Mouse (Mus musculus) WW6 (cell line): Measurements from ENCODE around the gene Rack1.

Source experiments
- DNase-seq: peaks from one replicate; pipeline ENCODE4 v3.0.0-alpha.2; 2013; ENCODE audit warnings: low read depth, low spot score

Rack1 gene

DNA sequence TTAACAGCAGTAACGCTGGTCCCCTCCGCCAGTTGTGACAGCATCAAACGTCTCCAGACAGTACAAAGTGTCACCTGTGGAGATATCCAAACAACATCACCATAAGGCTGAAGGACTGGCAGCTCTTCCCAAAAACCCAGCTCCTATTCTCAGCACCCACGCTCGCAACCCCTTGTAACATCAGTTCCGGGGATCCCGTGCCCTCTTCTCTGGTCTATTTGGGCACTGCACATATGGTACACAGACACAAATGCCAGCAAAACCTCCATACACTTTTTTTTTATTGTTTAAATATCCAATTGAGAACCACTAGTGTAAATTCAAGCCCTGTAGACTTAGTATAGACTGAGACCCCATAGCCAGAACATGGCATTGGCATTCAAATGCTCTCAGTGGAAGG, 4.9 kb upstream of the Rack1 start:
- DNase-seq = no peak

DNA sequence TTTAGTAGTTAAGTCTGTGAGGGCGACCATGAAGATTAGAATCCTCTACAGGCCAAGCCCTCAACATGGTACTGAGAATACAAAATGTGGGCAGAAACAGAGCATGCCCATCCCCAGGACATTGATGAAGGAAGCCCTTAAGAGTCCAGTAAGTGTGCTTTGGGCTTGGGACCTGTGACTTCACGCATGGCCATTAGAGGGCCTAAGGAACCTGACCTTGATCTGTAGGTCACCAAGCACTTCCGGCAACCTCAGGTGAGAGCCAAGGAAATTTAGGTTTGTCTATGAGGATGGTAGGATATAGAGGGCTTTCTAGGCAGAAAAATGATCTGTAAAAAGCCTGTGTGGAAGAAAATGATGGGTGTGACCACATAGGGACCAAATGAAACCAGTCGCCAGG, 3.8 kb upstream of the Rack1 start:
- DNase-seq = no peak

DNA sequence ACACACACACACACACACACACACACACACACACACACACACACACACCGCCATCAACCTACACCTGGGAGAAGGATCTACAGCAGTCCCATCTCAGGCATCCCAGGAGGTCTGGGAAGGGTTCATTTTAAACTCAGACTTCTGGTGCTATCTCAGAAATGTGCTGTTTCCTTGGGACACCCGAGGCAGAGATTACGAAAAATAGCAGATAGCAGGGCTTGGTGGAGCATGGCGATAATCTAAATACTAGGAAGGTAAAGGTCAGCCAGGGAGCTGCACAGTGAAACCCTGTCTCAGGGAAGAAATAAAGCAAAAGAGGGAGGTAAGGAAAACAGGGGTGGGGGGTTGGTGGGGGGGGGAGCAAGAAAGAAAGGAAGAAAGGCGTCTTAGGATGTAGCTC, 2.8 kb upstream of the Rack1 start:
- DNase-seq = no peak

GRCm38 (mm10) chr11:48798308-48798707, 1.8 kb upstream of the Rack1 start:
- DNase-seq = no peak

DNA sequence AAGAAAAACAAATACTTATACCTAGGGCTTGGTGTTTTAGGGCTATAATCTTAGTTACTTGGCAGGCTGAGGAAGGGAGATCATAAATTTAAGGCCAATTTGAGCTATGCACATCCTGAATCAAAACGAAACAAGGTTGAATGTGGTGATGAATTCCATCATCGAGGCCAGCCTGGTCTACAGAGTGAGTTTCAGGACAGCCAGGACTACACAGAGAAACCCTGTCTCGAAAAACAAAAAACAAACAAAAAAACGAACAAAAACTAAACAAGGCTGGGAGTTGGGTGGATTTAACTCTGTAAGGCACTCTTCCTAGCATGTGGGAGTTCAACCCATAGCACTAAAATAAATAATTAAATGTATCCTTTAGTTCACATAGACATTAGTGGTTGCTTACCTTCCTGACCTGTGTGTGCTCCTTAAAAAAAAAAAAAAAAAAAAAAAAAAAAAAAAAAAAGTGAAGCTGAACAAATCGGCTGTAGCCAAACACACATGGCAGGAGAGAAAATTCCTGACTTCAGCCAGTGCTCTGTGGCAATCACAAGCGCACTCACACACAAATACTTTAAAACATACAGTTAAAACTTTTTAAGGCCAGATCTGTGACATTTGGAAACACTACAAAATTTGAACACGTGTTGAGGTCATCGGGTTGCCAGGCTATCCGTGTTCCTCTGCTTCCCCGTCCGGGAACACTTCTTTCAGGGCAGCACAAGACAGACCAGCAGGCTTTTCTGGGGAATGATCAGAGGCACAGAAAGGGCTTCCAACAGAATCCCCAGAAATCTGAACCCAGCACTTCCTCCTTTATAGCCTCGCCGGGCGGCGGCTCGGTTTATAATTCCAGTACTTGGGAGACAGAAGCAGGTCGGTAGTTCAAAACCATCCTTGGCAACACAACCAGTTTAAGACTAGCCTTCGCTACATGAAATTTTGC, 880 bp upstream of the Rack1 start:
- no peak for DNase-seq

DNA sequence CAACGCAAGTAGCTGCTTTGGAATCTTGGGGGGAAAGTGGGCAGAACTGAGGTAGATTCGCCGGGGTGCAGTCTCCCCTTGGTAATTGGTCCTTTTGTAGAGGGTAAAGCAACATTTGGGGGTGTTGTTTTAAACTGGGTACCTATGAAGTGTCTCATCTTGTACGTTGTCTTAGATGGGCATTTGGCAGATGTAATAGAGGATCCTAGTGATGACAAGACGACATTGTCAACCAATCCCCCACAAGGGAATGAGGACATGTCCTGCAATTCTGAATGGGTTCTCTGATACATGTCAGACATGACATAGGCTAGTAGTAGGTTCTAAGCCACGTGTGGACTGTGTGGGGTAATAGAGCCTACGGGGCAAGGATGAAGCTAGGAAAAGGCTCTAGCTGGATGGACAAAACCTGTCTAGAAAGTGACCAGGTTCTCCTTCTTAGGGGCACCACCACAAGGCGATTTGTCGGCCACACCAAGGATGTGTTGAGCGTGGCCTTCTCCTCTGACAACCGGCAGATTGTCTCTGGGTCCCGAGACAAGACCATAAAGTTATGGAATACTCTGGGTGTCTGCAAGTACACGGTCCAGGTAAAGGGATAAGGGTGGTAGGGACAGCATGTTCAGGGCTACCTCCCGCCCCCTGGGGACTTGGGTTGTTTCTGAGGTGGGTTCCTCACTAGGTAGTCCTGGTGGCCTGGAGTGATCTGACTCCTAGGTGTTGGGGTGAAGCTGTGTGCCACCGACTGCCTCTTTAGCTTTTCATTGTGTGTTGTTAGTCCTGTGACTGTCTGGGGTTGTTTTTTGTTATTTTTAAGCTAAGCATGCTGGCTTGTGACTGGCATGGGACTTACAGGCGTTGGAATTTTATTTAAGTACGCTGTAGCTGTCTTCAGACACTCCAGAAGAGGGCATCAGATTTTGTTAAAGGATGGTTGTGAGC, 2.0 kb downstream of the Rack1 start:
- DNase-seq = no peak

DNA sequence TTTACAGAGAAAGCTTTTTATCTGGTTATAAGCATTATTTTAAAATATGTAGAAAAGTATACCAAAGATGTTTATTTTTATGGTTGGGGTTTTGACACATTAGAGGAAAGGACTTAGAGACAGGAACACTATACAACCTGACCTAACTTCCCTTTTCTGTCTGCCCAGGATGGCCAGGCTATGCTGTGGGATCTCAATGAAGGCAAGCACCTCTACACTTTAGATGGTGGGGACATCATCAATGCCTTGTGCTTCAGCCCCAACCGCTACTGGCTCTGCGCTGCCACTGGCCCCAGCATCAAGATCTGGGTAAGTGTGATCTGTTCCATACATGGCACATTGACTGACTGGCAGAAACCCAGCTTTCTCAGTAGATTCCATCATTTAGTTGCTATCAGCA, 3.9 kb downstream of the Rack1 start:
- DNase-seq = no peak

DNA sequence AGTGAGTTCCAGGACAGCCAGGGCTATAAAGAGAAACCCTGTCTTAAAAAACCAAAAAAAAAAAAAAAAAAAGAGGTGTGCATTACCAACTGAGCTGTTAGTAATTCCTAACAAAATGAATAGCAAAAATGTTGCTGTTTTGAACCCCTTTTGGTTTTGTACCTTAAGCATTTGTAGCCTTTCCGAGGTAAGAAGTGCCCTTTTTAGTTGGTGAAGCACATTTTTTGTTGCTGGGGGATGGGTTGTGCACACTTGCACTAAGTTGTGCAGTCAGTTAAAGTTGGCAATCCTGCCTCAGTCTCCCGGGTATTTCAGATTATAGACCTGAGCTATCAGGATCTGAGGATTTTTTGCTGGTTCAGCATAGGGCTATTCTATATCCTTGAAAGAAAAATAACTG, 4.8 kb downstream of the Rack1 start:
- DNase-seq = no peak

DNA sequence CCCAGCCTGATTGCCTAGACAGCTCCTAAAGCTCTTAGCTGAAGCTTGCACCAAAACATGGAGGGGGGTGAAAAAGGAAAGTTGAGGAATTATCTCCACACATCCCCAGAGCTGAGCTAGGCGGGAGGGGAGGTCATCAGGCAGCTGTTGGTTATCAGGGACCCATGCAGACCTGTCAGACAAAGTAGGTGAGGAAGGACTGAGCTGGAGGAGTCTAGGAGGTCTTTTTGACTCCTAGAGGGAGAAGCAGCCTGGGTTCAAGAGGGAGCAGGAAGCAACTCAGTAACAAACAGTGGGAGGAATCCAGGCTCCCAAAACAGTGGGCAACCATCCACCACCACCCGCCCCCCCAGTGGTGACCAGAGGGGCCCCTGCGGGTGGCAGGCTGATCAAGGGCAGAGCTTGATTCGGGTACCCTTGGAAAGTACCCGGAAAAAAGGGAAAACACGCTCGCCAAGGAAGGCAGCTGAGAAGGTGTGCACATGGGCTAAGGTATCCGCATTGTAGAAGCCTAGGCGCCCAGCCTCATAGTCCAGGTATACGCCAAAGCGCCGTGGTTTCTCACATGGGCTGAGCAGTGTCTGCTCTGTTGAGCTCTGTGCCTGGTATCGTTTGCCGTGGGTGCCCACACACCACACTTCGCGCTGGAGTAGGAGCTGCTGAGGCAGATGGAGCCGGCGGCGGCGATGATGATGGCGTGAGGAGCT, 6.9 kb downstream of the Rack1 start:
- DNase-seq = no peak

- no peak for DNase-seq
These were observed 7.6 kb downstream of the Rack1 start for GRCm38 (mm10) chr11:48807563-48808303.

DNA sequence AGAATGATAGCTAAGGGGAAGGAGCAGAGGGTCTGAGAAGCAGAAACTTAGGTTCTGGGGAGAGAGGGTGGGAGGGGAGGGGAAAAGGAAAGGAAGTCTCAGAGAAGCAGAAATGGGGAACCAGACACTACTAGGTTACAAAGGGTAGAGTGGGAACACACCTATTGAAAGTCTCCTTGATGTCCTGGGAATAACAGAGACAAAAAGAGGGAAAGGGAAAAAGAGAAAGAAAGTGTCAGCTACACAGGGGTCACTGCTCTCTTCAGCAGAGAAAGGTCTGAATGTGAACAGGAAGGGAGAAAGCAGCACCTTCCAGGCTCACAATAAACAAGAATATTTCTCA, 8.1 kb downstream of the Rack1 start:
- DNase-seq = no peak

DNA sequence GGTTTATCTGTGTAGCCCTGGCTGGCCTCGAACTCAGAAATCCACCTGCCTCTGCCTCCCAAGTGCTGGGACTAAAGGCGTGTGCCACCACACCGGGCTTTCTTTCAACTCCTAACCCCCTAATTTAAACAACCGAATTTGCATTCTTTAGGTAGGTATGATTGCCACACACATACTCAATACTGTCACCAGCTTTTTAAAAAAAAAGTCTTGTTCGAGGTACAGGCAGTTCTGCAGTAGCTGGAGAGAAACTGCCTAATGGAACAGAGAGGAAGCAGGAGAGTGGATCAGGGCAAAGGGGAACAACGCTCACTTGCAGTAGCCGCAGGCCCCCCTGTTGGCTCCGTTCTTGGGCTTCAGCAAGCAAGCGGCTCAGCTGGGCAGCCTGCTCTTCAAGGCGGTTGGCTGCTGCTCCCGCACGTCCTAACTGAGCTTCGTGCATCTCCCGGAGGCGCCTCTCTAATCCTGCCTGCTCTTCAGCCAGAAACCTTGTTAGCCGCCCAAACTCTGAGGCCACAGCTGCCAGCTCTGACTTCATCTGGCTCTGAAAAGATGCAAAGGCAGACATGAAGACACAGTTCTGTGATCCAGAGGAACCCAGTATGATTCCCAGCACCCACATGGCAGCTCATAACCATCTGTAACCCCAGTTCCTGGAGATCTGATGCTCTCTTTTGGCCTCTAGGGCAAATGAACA, 8.8 kb downstream of the Rack1 start:
- no peak for DNase-seq

DNA sequence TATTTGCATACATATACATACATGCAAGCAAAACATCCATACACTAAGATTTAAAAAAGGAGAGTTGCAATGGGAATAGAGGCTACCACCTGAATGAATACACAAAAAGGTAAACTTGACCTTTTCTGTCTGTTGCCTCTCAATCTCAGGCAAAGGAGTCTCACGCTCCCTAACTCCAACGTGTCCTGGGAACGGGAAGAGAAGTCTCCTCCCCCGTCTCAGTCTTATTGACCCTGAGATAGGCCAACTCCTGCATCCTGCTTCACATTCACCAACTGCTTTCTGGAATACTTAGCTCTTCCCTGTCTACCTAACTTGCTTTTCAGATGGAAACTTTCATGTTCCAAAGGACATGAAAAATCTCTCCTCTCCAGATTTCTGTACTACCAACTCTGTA, 9.3 kb downstream of the Rack1 start:
- no peak for DNase-seq

- no peak for DNase-seq
These were observed 10.0 kb downstream of the Rack1 start for GRCm38 (mm10) chr11:48810142-48810541.

DNA sequence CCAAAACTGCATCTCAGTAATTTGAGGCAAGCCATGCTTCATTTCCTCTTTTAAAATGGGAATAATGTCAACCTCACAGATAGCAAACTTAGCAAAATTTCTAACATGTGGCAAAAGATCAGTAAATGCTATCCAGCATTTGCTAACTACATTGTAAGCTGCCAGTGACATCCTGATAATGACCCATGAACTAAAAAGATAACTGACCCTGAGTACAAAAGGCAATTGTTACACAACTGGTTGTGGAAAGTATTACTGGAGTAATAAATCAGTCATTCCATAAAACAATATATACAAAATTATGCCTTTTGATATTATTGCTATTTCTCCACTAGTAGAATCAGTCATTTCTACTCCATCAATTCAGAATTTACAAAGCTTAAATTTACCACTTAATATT, 13.7 kb downstream of the Rack1 start:
- no peak for DNase-seq

DNA sequence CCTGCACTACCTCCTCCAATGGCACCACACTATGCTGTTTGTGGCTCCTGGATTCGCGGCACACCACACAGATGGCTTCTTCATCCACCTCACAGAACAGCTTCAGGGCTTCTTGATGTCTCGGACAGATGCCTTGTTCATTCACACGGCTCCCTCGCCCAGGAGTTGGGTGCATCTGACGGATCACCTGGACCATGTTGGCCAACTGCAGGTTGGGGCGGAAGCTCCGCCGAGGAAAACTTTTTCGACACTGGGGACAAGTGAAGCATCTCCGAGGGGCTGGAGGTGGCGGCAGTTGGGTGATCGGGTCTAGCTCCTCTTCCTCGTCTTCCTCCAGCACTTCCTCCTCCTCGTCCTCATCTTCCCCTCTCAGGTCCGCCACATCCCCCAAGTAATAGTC, 15.7 kb downstream of the Rack1 start:
- no peak for DNase-seq

DNA sequence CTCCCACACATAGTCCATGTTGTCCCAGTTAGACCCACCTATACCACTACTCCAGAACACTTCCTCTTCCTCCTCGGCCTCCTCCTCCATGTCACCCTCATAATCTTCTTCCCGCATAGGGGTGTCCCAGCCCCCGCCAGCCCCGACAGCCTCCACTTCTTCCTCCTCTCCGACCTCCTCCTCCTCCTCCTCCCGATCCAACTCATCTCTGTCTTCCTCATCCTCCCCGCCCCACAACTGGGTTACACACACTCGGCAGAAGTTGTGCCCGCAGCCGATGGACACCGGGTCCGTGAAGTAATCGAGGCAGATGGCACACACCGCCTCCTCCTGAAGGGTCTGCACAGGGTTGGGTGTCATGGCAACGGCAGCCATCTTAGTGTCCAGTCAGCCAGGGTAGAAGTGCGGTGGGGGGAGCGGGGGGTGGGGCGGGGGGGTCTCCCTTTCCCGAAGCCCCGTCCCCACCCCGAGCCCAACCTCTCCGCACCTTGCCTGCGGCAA, 16.2 kb downstream of the Rack1 start:
- DNase-seq = no peak

GRCm38 (mm10) chr11:48816800-48817665, 16.9 kb downstream of the Rack1 start, which contains the start of gene Trim41:
Gene Trim41 (minus strand): TSS chr11:48817353.
- DNase-seq = peak; percentile 99

- no peak for DNase-seq
These were observed 17.7 kb downstream of the Rack1 start for GRCm38 (mm10) chr11:48817794-48818193.
